Mouse (Mus musculus) liver, embryonic 18 days (tissue): ENCODE measurements around the gene Syt15. TPM values are rescaled to one million over a fixed set of nuclear protein-coding genes. Genes with fewer than 3 reads are reported as not detected.

Experiments used
- polyA plus RNA-seq: library from polyadenylated mRNA; depleted of rRNA; stranded (reverse); fragments of >200 nt; gene quantifications from 2 replicates; pipeline ENCODE4 v1.2.3, GENCODE M21; 2012; rRNA removed

Gene Syt15
- 0.43 and 0.53 TPM in 2 replicates for polyA plus RNA-seq

GRCm38 (mm10) chr14:34219295-34219694 is at the start of gene Syt15:
Gene Syt15, plus strand, starts transcription at chr14:34219595.

GRCm38 (mm10) chr14:34201231-34202035 is 18.0 kb upstream of the Syt15 start, which contains the start of gene Gprin2:
Gene Gprin2, minus strand, starts transcription at chr14:34201653.

Other genes with a start within 250 kb of the Syt15 start
- gene Zfp488, start 240.8 kb upstream of the Syt15 start, polyA plus RNA-seq = 0.01 TPM in 1 of 2 replicates, not detected in the other
- not detected in 2 replicates for gene Gm30083, start 204.4 kb upstream of the Syt15 start, polyA plus RNA-seq
- gene Gm5460, start 202.8 kb upstream of the Syt15 start, polyA plus RNA-seq = not detected in 2 replicates
- gene Antxrl, start 166.9 kb upstream of the Syt15 start, polyA plus RNA-seq = not detected in 2 replicates
- 0.52 and 0.73 TPM in 2 replicates for gene Anxa8, start 133.6 kb upstream of the Syt15 start, polyA plus RNA-seq
- gene A630023A22Rik, start 116.8 kb upstream of the Syt15 start, polyA plus RNA-seq = not detected in 2 replicates
- 0.01 TPM in 2 replicates for gene Npy4r, start 67.1 kb upstream of the Syt15 start, polyA plus RNA-seq
- gene Gprin2, start 17.9 kb upstream of the Syt15 start, polyA plus RNA-seq = 0.02 and 0.07 TPM in 2 replicates
- 10.8 and 12.0 TPM in 2 replicates for gene Shld2, start 90.9 kb downstream of the Syt15 start, polyA plus RNA-seq
- gene Glud1, start 91.1 kb downstream of the Syt15 start, polyA plus RNA-seq = 304 and 319 TPM in 2 replicates
- 1.5 and 1.9 TPM in 2 replicates for gene Fam25c, start 135.8 kb downstream of the Syt15 start, polyA plus RNA-seq
- 0.41 and 0.59 TPM in 2 replicates for gene Sncg, start 155.2 kb downstream of the Syt15 start, polyA plus RNA-seq
- 2.2 TPM in 2 replicates for gene Mmrn2, start 155.9 kb downstream of the Syt15 start, polyA plus RNA-seq